Mouse (Mus musculus): Measurements from ENCODE around the gene Cdc5l.

- TF ChIP-seq CTCF (IDR thresholded peaks at IDR 0.05) (no peak), POLR2A (IDR thresholded peaks at IDR 0.05; ENCODE audit: insufficient read depth, low read depth, low read length) (no peak)
These were observed 62.5 kb downstream of the Cdc5l start for GRCm38 (mm10) chr17:45371042-45371441.

Measured in heart, adult 2 months (tissue).